In genomic region chr15:63484217-63484887, GRCm38 (mm10) we compare ENCODE assay signal across 11 mouse cellular contexts.
A peak's percentile ranks its signal among the peaks of the same experiment; 100 is the strongest.
DNase-seq lines count a peak whose midpoint lies in the region; ATAC-seq and TF ChIP-seq lines count a peak whose summit lies in the region.
"Had no signal": no experiment of that assay in that cellular context is flagged by ENCODE, and none has a peak within 500 bp of the region (broad histone marks: within the 10 kb centered on the region; RNA-seq: fewer than 3 reads in every experiment).

No protein-coding gene starts in this region.

- DNase-seq in heart, embryonic 10.5 days (ENCODE audit: low spot score), result no peak
- DNase-seq in heart, adult 9 months (ENCODE audit: low spot score in 2 of 2), result no peak
- DNase-seq in embryo, embryonic 11 days, result peak; percentile 49
- peak; percentile 57 for DNase-seq in heart, postnatal 0 days (ENCODE audit: low spot score)
- no peak for DNase-seq in layer of hippocampus, adult 9-10 months (ENCODE audit: low spot score)
- no peak for DNase-seq in urinary bladder, postnatal 14 days (ENCODE audit: low spot score)
- DNase-seq: cerebellum, postnatal 36 days; forebrain, postnatal 0 days; right cerebral cortex, adult 18-20 months had no signal

- no peaks in the 10 kb centered on the region; the same call in 1 of the 2 replicates for H3K4me1 ChIP-seq in heart, embryonic 10.5 days
- H3K4me1 ChIP-seq in heart, postnatal 0 days (ENCODE audit: control insufficient read depth, insufficient read depth), result peaks cover 7% of the 10 kb centered on the region; the same call in 1 of the 2 replicates
- peaks cover 10% of the 10 kb centered on the region; the same call in 1 of the 2 replicates for H3K4me1 ChIP-seq in limb, embryonic 13.5 days
- H3K4me1 ChIP-seq in forebrain, embryonic 15.5 days, result no peaks in the 10 kb centered on the region

- H3K27ac ChIP-seq in heart, embryonic 10.5 days, result peak overlapping the region; percentile 23; the same call in 1 of the 2 replicates
- H3K27ac ChIP-seq in heart, postnatal 0 days (ENCODE audit: low read depth), result peak overlapping the region; percentile 59
- H3K27ac ChIP-seq in limb, embryonic 13.5 days, result peak overlapping the region; percentile 58
- no peak overlapping the region for H3K27ac ChIP-seq in forebrain, embryonic 15.5 days (replicated peaks)

- no peak for TF ChIP-seq EP300 in heart, postnatal 0 days (IDR thresholded peaks at IDR 0.05; ENCODE audit: low read depth)

- H3K9ac ChIP-seq in heart, postnatal 0 days (replicated peaks; ENCODE audit: low read depth, low read length), result 0 out of 2 replicates have a peak overlapping the region, but pooled peaks have one; percentile 37
- no peak overlapping the region for H3K9ac ChIP-seq in limb, embryonic 13.5 days
- no peak overlapping the region for H3K9ac ChIP-seq in forebrain, embryonic 15.5 days (replicated peaks)
- H3K9ac ChIP-seq: forebrain, postnatal 0 days had no signal

- 21% methylated on average over 4 of the region's 4 CpGs for WGBS in heart, embryonic 10.5 days
- 10% methylated on average over 4 of the region's 4 CpGs for WGBS in heart, postnatal 0 days
- 31% methylated on average over 4 of the region's 4 CpGs for WGBS in limb, embryonic 13.5 days
- 51% methylated on average over 4 of the region's 4 CpGs for WGBS in forebrain, embryonic 15.5 days

- H3K4me2 ChIP-seq in heart, postnatal 0 days (ENCODE audit: low read depth, low read length), result peak overlapping the region; percentile 21; the same call in 1 of the 2 replicates
- H3K4me2 ChIP-seq in limb, embryonic 13.5 days (replicated peaks), result peak overlapping the region; percentile 19; the same call in 1 of the 2 replicates
- no peak overlapping the region for H3K4me2 ChIP-seq in forebrain, embryonic 15.5 days (replicated peaks)

- H3K27me3 ChIP-seq in heart, embryonic 10.5 days (ENCODE audit: insufficient read depth, poor library complexity, severe bottlenecking), result no peaks in the 10 kb centered on the region
- H3K27me3 ChIP-seq in heart, postnatal 0 days (ENCODE audit: control insufficient read depth, insufficient read depth, low read length), result no peaks in the 10 kb centered on the region
- no peaks in the 10 kb centered on the region for H3K27me3 ChIP-seq in limb, embryonic 13.5 days
- H3K27me3 ChIP-seq in forebrain, embryonic 15.5 days, result no peaks in the 10 kb centered on the region

- peak; percentile 79 for ATAC-seq in heart, postnatal 0 days (ENCODE audit: insufficient read depth, low read depth)
- ATAC-seq in limb, embryonic 13.5 days (ENCODE audit: low FRiP score, low read depth), result peak; percentile 84
- no peak for ATAC-seq in forebrain, embryonic 15.5 days (replicated peaks)
- ATAC-seq: forebrain, postnatal 0 days had no signal

- no peaks in the 10 kb centered on the region for H3K36me3 ChIP-seq in heart, embryonic 10.5 days
- no peaks in the 10 kb centered on the region for H3K36me3 ChIP-seq in heart, postnatal 0 days (replicated peaks; ENCODE audit: control insufficient read depth, insufficient read depth, low read length)
- H3K36me3 ChIP-seq in limb, embryonic 13.5 days, result no peaks in the 10 kb centered on the region
- H3K36me3 ChIP-seq in forebrain, embryonic 15.5 days, result no peaks in the 10 kb centered on the region

- no peak overlapping the region for H3K4me3 ChIP-seq in heart, embryonic 10.5 days
- no peak overlapping the region for H3K4me3 ChIP-seq in heart, postnatal 0 days (ENCODE audit: low read depth, low read length)
- H3K4me3 ChIP-seq in limb, embryonic 13.5 days, result no peak overlapping the region
- no peak overlapping the region for H3K4me3 ChIP-seq in forebrain, embryonic 15.5 days

- H3K9me3 ChIP-seq in heart, embryonic 10.5 days, result no peaks in the 10 kb centered on the region
- no peaks in the 10 kb centered on the region for H3K9me3 ChIP-seq in heart, postnatal 0 days (replicated peaks; ENCODE audit: control insufficient read depth, low read length)
- no peaks in the 10 kb centered on the region for H3K9me3 ChIP-seq in limb, embryonic 13.5 days
- H3K9me3 ChIP-seq in forebrain, embryonic 15.5 days, result no peaks in the 10 kb centered on the region

- no peak for TF ChIP-seq CTCF in heart, postnatal 0 days (IDR thresholded peaks at IDR 0.05; ENCODE audit: low read depth)

Comparison
In these comparisons a context has a peak if more than half of its experiments do, and no peak if none do; other contexts are left out.
1. DNase-seq: peak in embryo, embryonic 11 days (single experiment) and heart, postnatal 0 days (single experiment); none in heart, embryonic 10.5 days (single experiment), heart, adult 9 months (0 of 2), layer of hippocampus, adult 9-10 months (single experiment) and urinary bladder, postnatal 14 days (single experiment).